Mouse (Mus musculus): Measurements from ENCODE around the gene Aco2. TPM values are rescaled to one million over a fixed set of nuclear protein-coding genes. Genes with fewer than 3 reads are reported as not detected.

Aco2 gene
- total and polyA plus RNA-seq, 2 experiments = 127 to 170 TPM

DNA sequence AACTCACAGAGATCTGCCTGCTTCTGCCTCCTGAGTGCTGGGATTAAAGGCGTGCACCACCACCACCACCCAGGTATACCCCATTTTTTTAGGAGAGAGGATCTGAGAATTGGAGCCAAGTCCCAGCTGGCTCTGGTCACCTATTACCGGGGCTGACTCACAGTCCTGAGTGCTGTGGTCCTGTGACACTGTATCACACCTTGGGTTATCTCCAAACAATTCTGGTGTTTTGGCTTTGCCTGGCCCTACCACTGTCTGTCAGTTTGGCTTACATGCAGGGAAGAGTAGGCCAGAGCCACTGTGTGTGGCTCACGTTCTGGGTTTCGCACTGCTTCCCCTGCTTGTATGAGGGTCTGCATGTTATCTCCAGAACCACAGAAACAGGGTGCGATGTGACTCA is 68.1 kb downstream of the Aco2 start:
- 95% methylated on average over 5 of the region's 5 CpGs for WGBS
- H3K9ac ChIP-seq (ENCODE audit: low read depth, low read length) = no peak overlapping the region
- TF ChIP-seq CTCF (IDR thresholded peaks at IDR 0.05; ENCODE audit: low read depth, low read length) (no peak), POLR2A (IDR thresholded peaks at IDR 0.05; ENCODE audit: extremely low read depth, insufficient read depth, low read length) (no peak)
- DNase-seq (ENCODE audit: extremely low read depth, low read depth, low spot score) = no peak
- no peak overlapping the region for H3K27ac ChIP-seq (replicated peaks; ENCODE audit: insufficient read depth, low read depth, low read length)
- no peak overlapping the region for H3K4me3 ChIP-seq (ENCODE audit: insufficient read depth, low read depth, low read length)
- no peaks in the 10 kb centered on the region for H3K27me3 ChIP-seq (ENCODE audit: control insufficient read depth, insufficient read depth, low read length)
- no peaks in the 10 kb centered on the region for H3K4me1 ChIP-seq (ENCODE audit: control insufficient read depth, insufficient read depth, low read length)
- H3K36me3 ChIP-seq (ENCODE audit: control insufficient read depth, insufficient read depth, low read length) = no peaks in the 10 kb centered on the region
- no peaks in the 10 kb centered on the region for H3K79me2 ChIP-seq (ENCODE audit: control insufficient read depth, insufficient read depth, low read length)

DNA sequence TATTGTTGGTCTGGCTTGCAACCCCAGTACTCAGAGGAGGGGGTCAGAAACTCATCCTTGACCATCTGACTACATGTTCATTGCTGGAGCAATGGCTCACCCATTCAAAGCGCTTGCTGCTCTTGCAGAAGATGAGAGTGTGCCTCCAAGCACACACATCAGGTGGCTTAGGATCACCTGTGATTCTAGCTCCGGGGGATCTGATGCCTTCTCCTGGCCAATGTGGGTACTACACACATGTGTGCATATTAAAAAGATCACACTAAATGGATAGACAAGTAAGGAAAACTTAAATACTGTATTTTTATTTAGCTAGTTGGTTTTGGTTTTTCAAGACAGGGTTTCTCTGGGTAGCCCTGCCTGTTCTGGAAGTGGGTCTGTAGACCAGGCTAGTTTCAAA is 68.9 kb downstream of the Aco2 start:
- Histone ChIP-seq H3K9ac (ENCODE audit: low read depth, low read length) (no peak overlapping the region), H3K4me3 (ENCODE audit: insufficient read depth, low read depth, low read length) (no peak overlapping the region), H3K4me1 (ENCODE audit: control insufficient read depth, insufficient read depth, low read length) (no peaks in the 10 kb centered on the region), H3K27me3 (ENCODE audit: control insufficient read depth, insufficient read depth, low read length) (no peaks in the 10 kb centered on the region), H3K36me3 (ENCODE audit: control insufficient read depth, insufficient read depth, low read length) (no peaks in the 10 kb centered on the region), H3K79me2 (ENCODE audit: control insufficient read depth, insufficient read depth, low read length) (no peaks in the 10 kb centered on the region), H3K27ac (replicated peaks; ENCODE audit: insufficient read depth, low read depth, low read length) (no peak overlapping the region)
- TF ChIP-seq POLR2A (IDR thresholded peaks at IDR 0.05; ENCODE audit: extremely low read depth, insufficient read depth, low read length) (no peak), CTCF (IDR thresholded peaks at IDR 0.05; ENCODE audit: low read depth, low read length) (no peak; the same call in 1 of the 2 replicates)
- no peak for DNase-seq (ENCODE audit: extremely low read depth, low read depth, low spot score)
- 96% methylated on average over 2 of the region's 2 CpGs for WGBS

DNA sequence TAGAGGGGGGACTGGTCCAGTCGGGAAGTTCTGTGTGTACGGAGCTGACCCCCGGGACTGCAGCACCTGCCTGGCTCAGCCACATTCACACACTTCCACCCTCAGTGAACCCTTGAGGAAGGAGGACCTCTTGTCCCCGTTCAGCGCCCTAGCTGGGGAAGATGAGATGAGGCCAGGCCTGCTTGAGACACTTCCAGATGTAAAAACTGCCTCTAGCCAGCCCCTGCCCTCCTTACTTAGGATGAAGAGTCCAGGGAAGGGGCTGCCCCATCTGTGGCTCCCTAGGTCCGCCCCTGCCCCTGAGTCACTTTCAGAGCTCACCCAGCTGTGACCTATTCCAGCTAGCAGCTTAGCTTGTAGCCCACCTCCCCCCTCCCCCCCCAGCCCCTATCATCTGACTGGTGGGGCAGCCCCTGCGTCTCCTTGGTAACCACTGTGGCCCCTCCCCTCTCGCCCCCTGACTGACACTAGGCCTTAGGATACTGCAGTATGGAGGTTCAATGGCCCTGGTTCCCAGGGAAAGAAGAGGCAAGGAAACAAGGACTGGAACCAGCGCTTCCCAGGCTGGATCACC is 71.2 kb downstream of the Aco2 start:
- no peak for DNase-seq (ENCODE audit: extremely low read depth, low read depth, low spot score)
- TF ChIP-seq POLR2A (IDR thresholded peaks at IDR 0.05; ENCODE audit: extremely low read depth, insufficient read depth, low read length) (no peak), CTCF (IDR thresholded peaks at IDR 0.05; ENCODE audit: low read depth, low read length) (no peak)
- Histone ChIP-seq H3K27ac (replicated peaks; ENCODE audit: insufficient read depth, low read depth, low read length) (no peak overlapping the region), H3K27me3 (ENCODE audit: control insufficient read depth, insufficient read depth, low read length) (no peaks in the 10 kb centered on the region), H3K9ac (ENCODE audit: low read depth, low read length) (no peak overlapping the region), H3K79me2 (ENCODE audit: control insufficient read depth, insufficient read depth, low read length) (no peaks in the 10 kb centered on the region), H3K4me1 (ENCODE audit: control insufficient read depth, insufficient read depth, low read length) (no peaks in the 10 kb centered on the region), H3K4me3 (ENCODE audit: insufficient read depth, low read depth, low read length) (no peak overlapping the region), H3K36me3 (ENCODE audit: control insufficient read depth, insufficient read depth, low read length) (no peaks in the 10 kb centered on the region)
- 47% methylated on average over 9 of the region's 9 CpGs for WGBS

DNA sequence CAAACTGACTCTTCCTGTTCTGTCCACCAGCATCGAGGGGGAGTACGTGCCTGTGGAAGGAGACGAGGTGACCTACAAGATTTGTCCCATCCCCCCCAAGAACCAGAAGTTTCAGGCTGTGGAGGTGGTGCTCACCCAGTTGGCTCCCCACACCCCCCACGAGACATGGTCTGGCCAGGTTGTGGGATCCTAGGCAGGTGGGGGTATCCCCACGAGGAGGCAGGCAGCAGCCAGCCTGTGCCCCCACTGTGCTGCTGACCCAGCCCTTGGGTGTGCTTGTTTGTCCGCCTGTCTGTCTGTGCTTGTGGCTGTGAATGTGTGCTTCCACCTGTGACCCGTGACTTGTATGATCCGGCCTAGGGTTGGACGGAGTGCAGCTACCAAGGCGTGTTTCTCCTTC is 77.0 kb downstream of the Aco2 start:
- 85% methylated on average over 10 of the region's 10 CpGs for WGBS

DNA sequence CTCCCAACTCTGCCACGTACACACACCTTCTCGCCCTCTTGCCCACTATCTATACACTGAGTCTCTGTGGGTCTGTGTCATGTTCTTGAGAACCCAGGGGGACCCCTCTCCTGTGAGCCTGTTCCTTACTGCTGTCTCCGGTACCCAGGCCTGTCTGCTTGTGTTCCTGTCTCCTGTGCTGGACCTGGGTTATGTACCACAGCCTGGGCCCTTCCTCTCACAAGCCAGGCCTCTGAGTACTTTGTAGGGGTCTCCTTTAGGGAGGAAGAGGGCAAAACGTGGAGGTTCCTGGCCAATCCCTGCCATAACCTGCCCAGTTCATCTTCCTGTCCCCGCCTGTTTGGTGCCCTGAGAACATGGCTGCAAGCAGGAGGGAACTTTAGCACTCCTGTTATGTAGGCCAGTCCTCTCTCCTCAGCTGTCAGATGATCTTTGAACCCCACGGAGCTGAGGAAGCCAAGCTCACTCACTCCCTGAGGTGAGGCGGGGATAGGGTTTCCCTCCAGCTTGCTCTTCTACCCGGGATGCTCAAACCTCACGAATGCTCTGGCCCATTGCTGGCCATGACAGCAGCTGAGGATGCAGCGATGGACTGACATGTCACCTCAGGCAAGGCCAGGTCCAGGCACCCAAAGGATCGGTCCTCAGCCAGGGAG is 77.5 kb downstream of the Aco2 start:
- 81% methylated on average over 11 of the region's 11 CpGs for WGBS
- Histone ChIP-seq H3K27me3 (ENCODE audit: control insufficient read depth, insufficient read depth, low read length) (no peaks in the 10 kb centered on the region), H3K4me3 (ENCODE audit: insufficient read depth, low read depth, low read length) (no peak overlapping the region), H3K4me1 (ENCODE audit: control insufficient read depth, insufficient read depth, low read length) (no peaks in the 10 kb centered on the region), H3K27ac (replicated peaks; ENCODE audit: insufficient read depth, low read depth, low read length) (no peak overlapping the region), H3K36me3 (ENCODE audit: control insufficient read depth, insufficient read depth, low read length) (no peaks in the 10 kb centered on the region), H3K9ac (ENCODE audit: low read depth, low read length) (no peak overlapping the region), H3K79me2 (ENCODE audit: control insufficient read depth, insufficient read depth, low read length) (no peaks in the 10 kb centered on the region)
- no peak for DNase-seq (ENCODE audit: extremely low read depth, low read depth, low spot score)
- TF ChIP-seq POLR2A (IDR thresholded peaks at IDR 0.05; ENCODE audit: extremely low read depth, insufficient read depth, low read length) = no peak
- TF ChIP-seq CTCF (IDR thresholded peaks at IDR 0.05; ENCODE audit: low read depth, low read length) = no peak

More for the DNA sequence above, 77.0 kb downstream of the Aco2 start:
- no peaks in the 10 kb centered on the region for H3K36me3 ChIP-seq (ENCODE audit: control insufficient read depth, insufficient read depth, low read length)
- H3K4me3 ChIP-seq (ENCODE audit: insufficient read depth, low read depth, low read length) = no peak overlapping the region
- no peaks in the 10 kb centered on the region for H3K4me1 ChIP-seq (ENCODE audit: control insufficient read depth, insufficient read depth, low read length)
- TF ChIP-seq POLR2A (IDR thresholded peaks at IDR 0.05; ENCODE audit: extremely low read depth, insufficient read depth, low read length) (no peak), CTCF (IDR thresholded peaks at IDR 0.05; ENCODE audit: low read depth, low read length) (no peak)
- DNase-seq (ENCODE audit: extremely low read depth, low read depth, low spot score) = no peak
- H3K27ac ChIP-seq (replicated peaks; ENCODE audit: insufficient read depth, low read depth, low read length) = no peak overlapping the region
- H3K9ac ChIP-seq (ENCODE audit: low read depth, low read length) = no peak overlapping the region
- no peaks in the 10 kb centered on the region for H3K79me2 ChIP-seq (ENCODE audit: control insufficient read depth, insufficient read depth, low read length)
- no peaks in the 10 kb centered on the region for H3K27me3 ChIP-seq (ENCODE audit: control insufficient read depth, insufficient read depth, low read length)

DNA sequence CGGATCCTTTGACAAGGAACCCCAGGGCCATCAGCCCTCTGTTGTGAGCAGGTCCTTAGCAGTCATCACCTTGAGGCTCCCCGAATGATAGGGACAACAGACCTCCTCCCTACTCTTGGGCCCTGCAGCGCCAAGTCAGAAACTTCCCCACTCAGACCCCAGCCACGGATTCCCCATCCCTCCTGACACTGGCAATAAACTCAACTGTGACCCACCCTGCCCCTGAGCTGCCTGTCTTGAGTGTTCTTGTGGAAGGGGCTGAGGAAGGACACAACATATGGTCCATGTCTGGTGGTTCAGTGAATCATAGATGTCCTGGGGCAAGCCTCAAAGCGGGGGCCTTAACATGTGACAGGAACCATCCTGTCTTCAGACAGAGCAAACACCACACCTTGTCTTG is 78.6 kb downstream of the Aco2 start:
- H3K4me3 ChIP-seq (ENCODE audit: insufficient read depth, low read depth, low read length) = no peak overlapping the region
- no peak overlapping the region for H3K27ac ChIP-seq (replicated peaks; ENCODE audit: insufficient read depth, low read depth, low read length)
- H3K9ac ChIP-seq (ENCODE audit: low read depth, low read length) = no peak overlapping the region
- H3K36me3 ChIP-seq (ENCODE audit: control insufficient read depth, insufficient read depth, low read length) = no peaks in the 10 kb centered on the region
- no peaks in the 10 kb centered on the region for H3K27me3 ChIP-seq (ENCODE audit: control insufficient read depth, insufficient read depth, low read length)
- H3K79me2 ChIP-seq (ENCODE audit: control insufficient read depth, insufficient read depth, low read length) = no peaks in the 10 kb centered on the region
- DNase-seq (ENCODE audit: extremely low read depth, low read depth, low spot score) = no peak
- 91% methylated on average over 5 of the region's 5 CpGs for WGBS
- no peaks in the 10 kb centered on the region for H3K4me1 ChIP-seq (ENCODE audit: control insufficient read depth, insufficient read depth, low read length)
- no peak for TF ChIP-seq CTCF (IDR thresholded peaks at IDR 0.05; ENCODE audit: low read depth, low read length)
- TF ChIP-seq POLR2A (IDR thresholded peaks at IDR 0.05; ENCODE audit: extremely low read depth, insufficient read depth, low read length) = no peak
